Mouse (Mus musculus): ENCODE data around the gene Wwox. TPM values are rescaled to one million over a fixed set of nuclear protein-coding genes. Genes with fewer than 3 reads are reported as not detected.

The Wwox gene
- polyA plus RNA-seq, 1 experiment from 2014 or later = 10.5 TPM

DNA sequence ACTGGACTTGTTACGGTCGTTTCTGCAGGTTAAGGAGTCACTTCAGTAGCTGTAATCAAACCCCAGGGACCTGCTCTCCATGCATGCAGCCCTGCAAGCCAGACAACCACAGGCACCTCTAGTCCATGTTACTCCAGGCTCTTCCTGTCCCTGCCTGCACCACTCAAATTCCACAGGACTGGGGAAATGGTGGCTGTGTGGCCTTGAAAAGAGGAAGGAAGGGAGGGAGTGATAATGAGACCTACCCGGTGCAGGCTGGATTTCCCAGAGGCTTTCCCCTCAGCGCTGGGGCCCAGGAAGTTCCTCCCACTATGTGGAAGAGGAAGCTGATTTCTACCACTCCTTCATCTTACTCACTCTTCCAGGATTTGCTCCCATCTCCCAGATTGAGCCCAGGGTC, 868.0 kb downstream of the Wwox start:
- Histone ChIP-seq H3K4me3 (no peak overlapping the region), H3K9ac (no peak overlapping the region), H3K9me3 (no peaks in the 10 kb centered on the region), H3K27ac (no peak overlapping the region), H3K36me3 (no peaks in the 10 kb centered on the region), H3K4me1 (no peaks in the 10 kb centered on the region), H3K27me3 (no peaks in the 10 kb centered on the region), H3K4me2 (replicated peaks) (no peak overlapping the region)
- 31% methylated on average over 4 of the region's 4 CpGs for WGBS
- no peak for ATAC-seq (ENCODE audit: insufficient number of reproducible peaks, insufficient read depth, low FRiP score, low TSS enrichment)

DNA sequence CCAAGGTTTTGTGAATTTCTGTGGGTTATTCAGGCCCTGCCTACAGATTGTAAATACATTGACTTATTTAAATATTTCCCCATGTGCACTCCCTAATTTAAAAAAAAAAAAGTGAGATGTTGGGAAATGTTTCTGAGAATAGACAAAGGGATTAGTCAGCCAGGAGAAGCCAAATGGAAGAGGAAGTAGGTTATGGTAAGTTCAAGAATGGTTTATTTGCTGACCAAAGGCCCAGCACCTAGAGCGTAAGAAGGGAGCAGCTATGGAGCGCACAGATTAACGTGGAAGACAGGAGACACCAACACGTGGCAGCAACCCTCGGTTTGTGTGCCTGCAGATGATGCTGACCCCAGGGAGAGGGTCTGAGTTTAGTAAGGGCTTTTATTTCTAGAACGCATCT, 871.5 kb downstream of the Wwox start:
- no peak overlapping the region for H3K4me2 ChIP-seq (replicated peaks)
- no peaks in the 10 kb centered on the region for H3K9me3 ChIP-seq
- no peak overlapping the region for H3K27ac ChIP-seq
- no peaks in the 10 kb centered on the region for H3K27me3 ChIP-seq
- no peak overlapping the region for H3K9ac ChIP-seq
- H3K4me3 ChIP-seq = no peak overlapping the region
- H3K36me3 ChIP-seq = no peaks in the 10 kb centered on the region
- 83% methylated on average over 6 of the region's 6 CpGs for WGBS
- no peak for ATAC-seq (ENCODE audit: insufficient number of reproducible peaks, insufficient read depth, low FRiP score, low TSS enrichment)
- H3K4me1 ChIP-seq = no peaks in the 10 kb centered on the region

- no peak overlapping the region for H3K9ac ChIP-seq
- 71% methylated on average over 2 of the region's 2 CpGs for WGBS
- no peak for ATAC-seq (ENCODE audit: insufficient number of reproducible peaks, insufficient read depth, low FRiP score, low TSS enrichment)
Measured at GRCm38 (mm10) chr8:115312371-115312770, 872.9 kb downstream of the Wwox start.

DNA sequence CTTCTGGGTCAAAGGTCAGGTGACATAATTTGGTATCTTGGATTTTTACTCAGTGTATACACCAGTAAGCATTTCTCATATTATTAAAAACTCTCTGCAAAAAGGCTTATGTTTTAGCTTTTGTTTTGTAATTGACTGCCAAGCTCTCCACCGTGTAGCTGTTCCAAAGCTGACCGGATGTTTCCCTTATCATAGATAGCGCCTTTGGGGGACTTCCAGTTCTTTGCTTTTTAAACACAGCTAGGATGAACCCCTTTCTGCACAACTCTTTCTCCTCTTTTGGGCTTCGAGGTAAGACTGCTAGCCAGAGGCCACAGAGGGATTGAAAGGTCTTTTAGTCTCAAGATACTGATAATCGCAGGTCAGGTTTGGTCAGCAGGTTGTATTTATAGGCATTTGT, 883.0 kb downstream of the Wwox start:
- no peak for ATAC-seq (ENCODE audit: insufficient number of reproducible peaks, insufficient read depth, low FRiP score, low TSS enrichment)

More at GRCm38 (mm10) chr8:115312371-115312770, 872.9 kb downstream of the Wwox start:
- Histone ChIP-seq H3K4me3 (no peak overlapping the region), H3K9me3 (no peaks in the 10 kb centered on the region), H3K27ac (no peak overlapping the region), H3K4me1 (no peaks in the 10 kb centered on the region), H3K27me3 (no peaks in the 10 kb centered on the region), H3K36me3 (no peaks in the 10 kb centered on the region), H3K4me2 (replicated peaks) (no peak overlapping the region)

DNA sequence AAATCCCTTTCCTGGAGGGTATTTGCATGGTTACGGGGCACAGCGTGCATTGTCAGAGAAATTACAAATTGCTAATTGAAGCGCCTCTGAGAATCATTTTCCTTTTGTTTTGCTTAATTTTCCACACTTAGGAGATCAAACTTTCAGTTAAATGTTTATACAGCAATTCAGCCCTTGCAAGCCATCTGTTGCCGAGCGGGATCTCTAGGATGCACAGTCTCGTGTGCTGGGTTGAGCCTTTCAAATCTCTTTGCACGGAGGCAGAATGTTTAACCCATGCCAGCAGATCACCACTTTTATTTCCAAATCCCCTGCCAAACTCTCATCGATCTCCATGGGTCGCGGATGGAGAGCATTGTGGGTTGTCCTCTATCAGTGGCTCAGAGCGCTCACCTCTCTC, 891.2 kb downstream of the Wwox start:
- Histone ChIP-seq H3K36me3 (no peaks in the 10 kb centered on the region), H3K27me3 (no peaks in the 10 kb centered on the region), H3K27ac (no peak overlapping the region), H3K4me1 (no peaks in the 10 kb centered on the region), H3K4me3 (no peak overlapping the region), H3K9ac (no peak overlapping the region), H3K9me3 (no peaks in the 10 kb centered on the region), H3K4me2 (replicated peaks) (no peak overlapping the region)
- 79% methylated on average over 11 of the region's 11 CpGs for WGBS
- no peak for ATAC-seq (ENCODE audit: insufficient number of reproducible peaks, insufficient read depth, low FRiP score, low TSS enrichment)

More for the DNA sequence above, 883.0 kb downstream of the Wwox start:
- H3K4me1 ChIP-seq = no peaks in the 10 kb centered on the region
- no peak overlapping the region for H3K27ac ChIP-seq
- H3K27me3 ChIP-seq = no peaks in the 10 kb centered on the region
- no peak overlapping the region for H3K4me3 ChIP-seq
- WGBS = 85% methylated on average over 5 of the region's 5 CpGs
- H3K9ac ChIP-seq = no peak overlapping the region
- H3K36me3 ChIP-seq = no peaks in the 10 kb centered on the region
- H3K4me2 ChIP-seq (replicated peaks) = no peak overlapping the region
- no peaks in the 10 kb centered on the region for H3K9me3 ChIP-seq

- WGBS = 83% methylated on average over 3 of the region's 3 CpGs
- no peak overlapping the region for H3K9ac ChIP-seq
- H3K36me3 ChIP-seq = no peaks in the 10 kb centered on the region
- no peaks in the 10 kb centered on the region for H3K27me3 ChIP-seq
- H3K4me1 ChIP-seq = no peaks in the 10 kb centered on the region
- no peak overlapping the region for H3K4me2 ChIP-seq (replicated peaks)
- H3K27ac ChIP-seq = no peak overlapping the region
- no peak for ATAC-seq (ENCODE audit: insufficient number of reproducible peaks, insufficient read depth, low FRiP score, low TSS enrichment)
- no peak overlapping the region for H3K4me3 ChIP-seq
- H3K9me3 ChIP-seq = no peaks in the 10 kb centered on the region
Measured at GRCm38 (mm10) chr8:115333972-115334371, 894.5 kb downstream of the Wwox start.

DNA sequence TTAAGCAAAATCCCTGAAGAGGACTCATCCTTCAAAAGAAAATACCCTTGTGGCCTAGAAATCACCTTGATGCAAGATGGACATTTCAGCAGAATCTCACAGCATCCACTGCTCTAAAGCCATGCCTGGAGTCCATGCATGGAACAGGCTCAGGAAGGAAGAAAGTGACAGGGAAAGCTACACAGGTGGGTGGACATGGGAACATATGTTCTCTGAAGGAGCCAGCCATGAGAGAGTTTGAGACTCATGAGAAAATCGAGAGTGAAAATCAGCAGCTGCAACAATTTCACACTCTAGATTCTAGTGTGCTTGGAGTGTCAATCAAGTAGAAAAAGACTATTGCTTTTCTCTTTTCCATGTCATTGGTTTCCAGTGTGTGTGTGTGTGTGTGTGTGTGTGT, 896.9 kb downstream of the Wwox start:
- 66% methylated on average over 1 of the region's 1 CpGs for WGBS
- Histone ChIP-seq H3K4me3 (no peak overlapping the region), H3K9me3 (no peaks in the 10 kb centered on the region), H3K4me2 (replicated peaks) (no peak overlapping the region), H3K27me3 (no peaks in the 10 kb centered on the region), H3K4me1 (no peaks in the 10 kb centered on the region), H3K27ac (no peak overlapping the region), H3K36me3 (no peaks in the 10 kb centered on the region), H3K9ac (no peak overlapping the region)
- ATAC-seq (ENCODE audit: insufficient number of reproducible peaks, insufficient read depth, low FRiP score, low TSS enrichment) = no peak

- H3K36me3 ChIP-seq = no peaks in the 10 kb centered on the region
- no peak overlapping the region for H3K9ac ChIP-seq
- H3K4me3 ChIP-seq = no peak overlapping the region
- no peaks in the 10 kb centered on the region for H3K27me3 ChIP-seq
- H3K9me3 ChIP-seq = no peaks in the 10 kb centered on the region
- H3K4me2 ChIP-seq (replicated peaks) = no peak overlapping the region
- no peak for ATAC-seq (ENCODE audit: insufficient number of reproducible peaks, insufficient read depth, low FRiP score, low TSS enrichment)
- no peaks in the 10 kb centered on the region for H3K4me1 ChIP-seq
- 86% methylated on average over 6 of the region's 6 CpGs for WGBS
- no peak overlapping the region for H3K27ac ChIP-seq
Measured at GRCm38 (mm10) chr8:115348704-115349103, 909.2 kb downstream of the Wwox start.

- Histone ChIP-seq H3K9ac (no peak overlapping the region), H3K36me3 (no peaks in the 10 kb centered on the region), H3K27me3 (no peaks in the 10 kb centered on the region), H3K4me3 (no peak overlapping the region), H3K9me3 (peaks cover 2% of the 10 kb centered on the region; the same call in 1 of the 2 replicates), H3K4me1 (0 out of 2 replicates have a peak, but pooled peaks cover 2% of the 10 kb centered on the region), H3K27ac (no peak overlapping the region), H3K4me2 (replicated peaks) (no peak overlapping the region)
- WGBS = 82% methylated on average over 6 of the region's 6 CpGs
- no peak for ATAC-seq (ENCODE audit: insufficient number of reproducible peaks, insufficient read depth, low FRiP score, low TSS enrichment)
Measured at GRCm38 (mm10) chr8:115350707-115351106, 911.3 kb downstream of the Wwox start.

- peak overlapping the region; percentile 7; the same call in 1 of the 2 replicates for H3K9ac ChIP-seq
- peak overlapping the region; percentile 30 for H3K4me2 ChIP-seq (replicated peaks)
- H3K4me3 ChIP-seq = no peak overlapping the region
- no peak overlapping the region for H3K27ac ChIP-seq
- H3K9me3 ChIP-seq = peaks cover 2% of the 10 kb centered on the region; the same call in 1 of the 2 replicates
- no peaks in the 10 kb centered on the region for H3K36me3 ChIP-seq
- H3K27me3 ChIP-seq = no peaks in the 10 kb centered on the region
- H3K4me1 ChIP-seq = peaks cover 22% of the 10 kb centered on the region; the same call in 1 of the 2 replicates
- ATAC-seq (ENCODE audit: insufficient number of reproducible peaks, insufficient read depth, low FRiP score, low TSS enrichment) = no peak
- WGBS = 34% methylated on average over 16 of the region's 16 CpGs
Measured at GRCm38 (mm10) chr8:115357663-115358335, 918.3 kb downstream of the Wwox start.

- WGBS = 82% methylated on average over 11 of the region's 11 CpGs
- H3K4me2 ChIP-seq (replicated peaks) = no peak overlapping the region
- H3K9me3 ChIP-seq = peaks cover 2% of the 10 kb centered on the region; the same call in 1 of the 2 replicates
- H3K27ac ChIP-seq = no peak overlapping the region
- H3K9ac ChIP-seq = no peak overlapping the region
- no peaks in the 10 kb centered on the region for H3K27me3 ChIP-seq
- H3K36me3 ChIP-seq = no peaks in the 10 kb centered on the region
- no peak for ATAC-seq (ENCODE audit: insufficient number of reproducible peaks, insufficient read depth, low FRiP score, low TSS enrichment)
- H3K4me1 ChIP-seq = peaks cover 22% of the 10 kb centered on the region; the same call in 1 of the 2 replicates
- no peak overlapping the region for H3K4me3 ChIP-seq
Measured at GRCm38 (mm10) chr8:115358481-115358880, 919.0 kb downstream of the Wwox start.

DNA sequence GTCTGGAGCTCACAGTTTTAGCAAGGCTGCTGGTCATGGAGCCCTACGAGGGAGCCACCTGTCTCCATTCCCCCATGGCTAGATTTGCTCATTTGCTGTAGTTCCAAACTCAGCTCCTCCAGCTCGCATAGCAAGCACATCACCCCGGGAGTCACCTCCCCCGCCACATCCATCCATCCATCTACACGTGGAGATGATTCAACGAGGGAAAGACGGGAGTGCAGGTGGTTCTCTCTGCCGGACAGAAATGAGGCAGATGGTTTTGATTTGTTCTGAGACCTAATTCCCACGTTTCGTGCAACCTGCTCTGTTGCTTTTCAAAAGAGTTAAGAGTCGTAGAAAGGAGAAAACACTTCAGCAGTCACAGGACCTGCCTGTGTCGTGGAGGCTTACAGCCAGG, 920.2 kb downstream of the Wwox start:
- no peak for ATAC-seq (ENCODE audit: insufficient number of reproducible peaks, insufficient read depth, low FRiP score, low TSS enrichment)
- no peak overlapping the region for H3K4me3 ChIP-seq
- WGBS = 26% methylated on average over 12 of the region's 12 CpGs
- no peak overlapping the region for H3K27ac ChIP-seq
- H3K9me3 ChIP-seq = no peaks in the 10 kb centered on the region
- no peaks in the 10 kb centered on the region for H3K27me3 ChIP-seq
- no peak overlapping the region for H3K4me2 ChIP-seq (replicated peaks)
- H3K36me3 ChIP-seq = no peaks in the 10 kb centered on the region
- H3K4me1 ChIP-seq = peaks cover 22% of the 10 kb centered on the region; the same call in 1 of the 2 replicates
- no peak overlapping the region for H3K9ac ChIP-seq
